Comparison of ENCODE assay signal across 14 mouse cellular contexts in the genomic region with DNA sequence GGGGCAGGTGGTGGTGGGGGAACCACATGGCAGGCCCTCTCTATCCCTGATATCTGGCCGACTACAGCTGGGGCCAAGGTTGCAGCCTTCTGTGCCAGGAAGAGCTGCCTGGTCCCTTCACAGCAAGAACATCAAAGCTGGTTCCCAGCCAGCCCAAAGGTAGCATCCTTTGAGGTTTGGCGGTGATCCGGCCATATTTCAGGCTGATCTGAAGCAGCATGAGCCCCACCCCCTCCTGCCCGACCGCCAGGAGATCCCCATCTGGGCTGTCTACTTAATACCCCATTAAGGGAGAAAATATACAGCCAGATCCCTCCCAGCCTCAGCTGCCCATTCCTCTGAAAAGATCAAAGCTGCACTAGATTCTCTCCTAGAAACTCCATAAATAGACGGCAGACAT. TPM values are rescaled to one million over a fixed set of nuclear protein-coding genes. Genes with fewer than 3 reads are reported as not detected.
A peak's percentile ranks its signal among the peaks of the same experiment; 100 is the strongest.
DNase-seq lines count a peak whose midpoint lies in the region; TF ChIP-seq lines count a peak whose summit lies in the region.
"Had no signal": no experiment of that assay in that cellular context is flagged by ENCODE, and none has a peak within 500 bp of the region (broad histone marks: within the 10 kb centered on the region; RNA-seq: fewer than 3 reads in every experiment).

No protein-coding gene starts in this region.

- peaks cover 71% of the 10 kb centered on the region for H3K27me3 ChIP-seq in embryonic facial prominence, embryonic 10.5 days (replicated peaks; ENCODE audit: low read depth, poor library complexity, severe bottlenecking)
- H3K27me3 ChIP-seq in limb, embryonic 10.5 days (ENCODE audit: low read depth, poor library complexity, severe bottlenecking), result peaks cover 63% of the 10 kb centered on the region

- peak; percentile 47 for DNase-seq in embryo, embryonic 10 days (ENCODE audit: low spot score)
- no peak for DNase-seq in embryo, embryonic 9.5 days (ENCODE audit: extremely low spot score)
- DNase-seq in embryonic facial prominence, embryonic 10.5 days (ENCODE audit: low spot score), result no peak
- DNase-seq in limb, embryonic 10.5 days (ENCODE audit: low spot score), result no peak
- peak; percentile 34 for DNase-seq in naive thymus-derived CD4-positive, alpha-beta T cell, adult 2 months (ENCODE audit: low read depth)
- DNase-seq in lung, adult 2 months, result no peak
- DNase-seq in urinary bladder, postnatal 36 days (ENCODE audit: low spot score in 2 of 2), result no peak
- no peak for DNase-seq in left cerebral cortex, adult 9 months (ENCODE audit: low spot score in 2 of 2)
- DNase-seq: cerebellum, adult 9-10 months; heart, adult 11 months; heart, postnatal 4 days; lung, postnatal 36 days; right cerebral cortex, postnatal 25 days had no signal

- H3K9me3 ChIP-seq in embryonic facial prominence, embryonic 10.5 days, result no peaks in the 10 kb centered on the region
- H3K9me3 ChIP-seq in limb, embryonic 10.5 days (replicated peaks), result no peaks in the 10 kb centered on the region
- H3K9me3 ChIP-seq: G1E had no signal

- H3K4me1 ChIP-seq in embryonic facial prominence, embryonic 10.5 days, result peaks cover 85% of the 10 kb centered on the region
- peaks cover 82% of the 10 kb centered on the region for H3K4me1 ChIP-seq in limb, embryonic 10.5 days
- no peaks in the 10 kb centered on the region for H3K4me1 ChIP-seq in lung, adult 2 months (ENCODE audit: control insufficient read depth, insufficient read depth, low read length)

- no peak for TF ChIP-seq CTCF in lung, adult 2 months (IDR thresholded peaks at IDR 0.05; ENCODE audit: insufficient read depth, low read length)

- TF ChIP-seq POLR2A in lung, adult 2 months (IDR thresholded peaks at IDR 0.05; ENCODE audit: borderline replicate concordance, extremely low read depth, low read depth, low read length), result no peak

- WGBS in embryonic facial prominence, embryonic 10.5 days, result 38% methylated on average over 6 of the region's 6 CpGs
- WGBS in limb, embryonic 10.5 days, result 3% methylated on average over 6 of the region's 6 CpGs
- 32% methylated on average over 6 of the region's 6 CpGs for WGBS in lung, adult 2 months

- H3K4me3 ChIP-seq in embryonic facial prominence, embryonic 10.5 days, result 0 out of 2 replicates have a peak overlapping the region, but pooled peaks have one; percentile 14
- H3K4me3 ChIP-seq in limb, embryonic 10.5 days, result no peak overlapping the region
- no peak overlapping the region for H3K4me3 ChIP-seq in lung, adult 2 months (replicated peaks; ENCODE audit: extremely low read depth, low read depth, low read length)

- H3K36me3 ChIP-seq in embryonic facial prominence, embryonic 10.5 days (replicated peaks), result no peaks in the 10 kb centered on the region
- H3K36me3 ChIP-seq in limb, embryonic 10.5 days, result no peaks in the 10 kb centered on the region
- H3K36me3 ChIP-seq: G1E had no signal

- H3K27ac ChIP-seq in embryonic facial prominence, embryonic 10.5 days (replicated peaks), result peak overlapping the region; percentile 57; the same call in 1 of the 2 replicates
- H3K27ac ChIP-seq in limb, embryonic 10.5 days, result peak overlapping the region; percentile 48

RNA-seq across cellular contexts. Expression of a gene that starts 59.6 kb away (rescaled TPM):
- polyA plus RNA-seq in embryonic facial prominence, embryonic 10.5 days (2016; fragmentation: Nextera tagmentation; extraction: Ambion mirVana), result 8.4 and 8.5 TPM in 2 replicates
- polyA plus RNA-seq in limb, embryonic 10.5 days (2016; fragmentation: Nextera tagmentation; extraction: Ambion mirVana), result 8.1 and 8.3 TPM in 2 replicates
- 12.6 and 16.8 TPM in 2 replicates for polyA plus RNA-seq in lung, adult 2 months (2012; rRNA removed)

Comparison
In these comparisons a context has a peak if more than half of its experiments do, and no peak if none do; other contexts are left out.
1. DNase-seq: peak in embryo, embryonic 10 days (single experiment) and naive thymus-derived CD4-positive, alpha-beta T cell, adult 2 months (single experiment); none in embryo, embryonic 9.5 days (single experiment), embryonic facial prominence, embryonic 10.5 days (single experiment), limb, embryonic 10.5 days (single experiment), lung, adult 2 months (single experiment), urinary bladder, postnatal 36 days (0 of 2) and left cerebral cortex, adult 9 months (0 of 2).